Mouse (Mus musculus) heart, adult 10 weeks (tissue): ENCODE measurements around the gene Olfr713. TPM values are rescaled to one million over a fixed set of nuclear protein-coding genes. Genes with fewer than 3 reads are reported as not detected.

Experiments
- polyA plus RNA-seq: library from polyadenylated mRNA; stranded (reverse); fragments of 350-450 nt; fragmentation: Illumina TruSeq; extraction: RNeasy Lipid Tissue Mini Kit (QIAGEN cat#74804); gene quantifications from one replicate; pipeline ENCODE4 v1.2.3, GENCODE M21; 2014; ENCODE audit warnings: low read depth, low replicate concordance

The Olfr713 gene
- not detected for polyA plus RNA-seq

DNA sequence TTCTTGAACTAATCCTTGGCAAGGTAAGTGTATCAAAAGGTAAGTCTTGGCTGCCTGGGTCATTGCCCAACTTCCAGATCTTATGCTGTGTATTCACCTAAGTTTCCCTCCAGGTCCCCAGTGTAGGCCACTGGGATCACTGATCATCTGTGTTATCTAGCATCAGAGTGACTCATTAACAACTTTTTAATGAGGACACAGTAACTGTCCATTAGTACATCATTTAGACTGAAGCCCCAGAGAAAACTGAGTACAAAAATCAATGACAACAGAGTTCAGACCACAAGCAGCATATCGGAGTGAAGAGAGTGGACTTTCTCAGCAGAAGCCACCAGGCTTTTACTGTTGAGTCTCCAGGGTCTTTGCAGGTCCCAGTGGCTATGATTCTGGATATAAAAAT, at the start of gene Olfr713:
TSS of gene Olfr713 (plus strand) at position 301 of the 400 bp plus-strand sequence.

DNA sequence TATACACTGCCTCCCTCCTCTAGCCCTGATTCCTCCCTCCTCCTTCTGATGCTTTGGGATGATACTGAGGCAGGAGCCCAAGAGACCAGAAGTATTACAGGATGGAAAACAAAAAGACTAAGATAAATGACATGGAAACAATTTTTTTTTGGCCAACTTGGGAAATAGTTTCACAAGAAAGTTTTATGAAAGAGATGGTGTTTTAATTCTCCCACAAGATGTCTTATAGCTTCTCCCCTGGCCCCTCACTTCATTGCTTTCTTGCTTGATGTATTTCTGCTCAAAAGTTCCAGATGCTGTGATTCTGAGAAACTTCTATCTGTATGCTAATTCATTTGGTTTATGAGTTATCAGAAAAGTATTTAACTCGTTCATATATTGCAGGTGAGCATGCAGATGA, 25.0 kb upstream of the Olfr713 start, which contains the start of gene Olfr2:
TSS of gene Olfr2 (minus strand) at position 101 of the 400 bp plus-strand sequence.

DNA sequence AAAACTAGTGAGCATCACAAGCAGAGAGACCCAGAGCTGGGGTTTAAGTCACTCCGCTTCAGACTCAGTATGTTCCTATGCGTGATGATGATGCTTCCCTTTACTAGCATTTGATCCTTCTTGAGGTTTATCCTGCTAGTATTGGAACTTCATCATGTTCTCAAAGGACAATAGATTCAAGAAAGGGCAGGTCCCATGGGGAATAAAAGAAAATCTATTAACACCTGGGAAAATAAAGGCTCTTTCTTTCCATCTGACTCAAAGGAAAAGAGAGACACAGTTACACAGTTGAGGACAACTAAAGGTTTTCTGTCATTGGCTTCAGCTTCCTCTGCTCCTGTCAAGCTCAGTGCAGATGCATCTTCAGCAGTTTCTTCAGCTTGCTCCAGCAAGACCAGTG, 39.7 kb downstream of the Olfr713 start, which contains the start of gene Olfr714:
TSS of gene Olfr714 (plus strand) at position 301 of the 400 bp plus-strand sequence.

Other genes starting within 250 kb of the Olfr713 start
- gene Olfr699, start 238.0 kb upstream of the Olfr713 start, polyA plus RNA-seq = not detected
- gene Olfr700, start 222.3 kb upstream of the Olfr713 start, polyA plus RNA-seq = not detected
- gene Olfr701, start 217.0 kb upstream of the Olfr713 start, polyA plus RNA-seq = not detected
- gene Olfr702, start 197.3 kb upstream of the Olfr713 start, polyA plus RNA-seq = not detected
- gene Olfr703, start 187.8 kb upstream of the Olfr713 start, polyA plus RNA-seq = not detected
- not detected for gene Olfr704, start 168.0 kb upstream of the Olfr713 start, polyA plus RNA-seq
- gene Olfr705, start 154.3 kb upstream of the Olfr713 start, polyA plus RNA-seq = not detected
- gene Olfr706, start 143.0 kb upstream of the Olfr713 start, polyA plus RNA-seq = not detected
- gene Olfr707, start 129.9 kb upstream of the Olfr713 start, polyA plus RNA-seq = not detected
- not detected for gene Olfr1532-ps1, start 123.2 kb upstream of the Olfr713 start, polyA plus RNA-seq
- not detected for gene Olfr709-ps1, start 99.0 kb upstream of the Olfr713 start, polyA plus RNA-seq
- gene Olfr710, start 82.9 kb upstream of the Olfr713 start, polyA plus RNA-seq = not detected
- not detected for gene Olfr6, start 67.2 kb upstream of the Olfr713 start, polyA plus RNA-seq
- gene Olfr711, start 55.7 kb upstream of the Olfr713 start, polyA plus RNA-seq = not detected
- not detected for gene Olfr2, start 25.1 kb upstream of the Olfr713 start, polyA plus RNA-seq
- gene Olfr714, start 39.8 kb downstream of the Olfr713 start, polyA plus RNA-seq = not detected
- gene Olfr17, start 62.0 kb downstream of the Olfr713 start, polyA plus RNA-seq = not detected
- not detected for gene Olfr715b, start 79.2 kb downstream of the Olfr713 start, polyA plus RNA-seq
- not detected for gene Olfr715, start 99.9 kb downstream of the Olfr713 start, polyA plus RNA-seq
- not detected for gene Olfr716, start 107.2 kb downstream of the Olfr713 start, polyA plus RNA-seq
- gene Nlrp14, start 135.8 kb downstream of the Olfr713 start, polyA plus RNA-seq = not detected
- gene Rbmxl2, start 178.3 kb downstream of the Olfr713 start, polyA plus RNA-seq = not detected